Mouse (Mus musculus): ENCODE measurements around the gene Gipc3.

DNA sequence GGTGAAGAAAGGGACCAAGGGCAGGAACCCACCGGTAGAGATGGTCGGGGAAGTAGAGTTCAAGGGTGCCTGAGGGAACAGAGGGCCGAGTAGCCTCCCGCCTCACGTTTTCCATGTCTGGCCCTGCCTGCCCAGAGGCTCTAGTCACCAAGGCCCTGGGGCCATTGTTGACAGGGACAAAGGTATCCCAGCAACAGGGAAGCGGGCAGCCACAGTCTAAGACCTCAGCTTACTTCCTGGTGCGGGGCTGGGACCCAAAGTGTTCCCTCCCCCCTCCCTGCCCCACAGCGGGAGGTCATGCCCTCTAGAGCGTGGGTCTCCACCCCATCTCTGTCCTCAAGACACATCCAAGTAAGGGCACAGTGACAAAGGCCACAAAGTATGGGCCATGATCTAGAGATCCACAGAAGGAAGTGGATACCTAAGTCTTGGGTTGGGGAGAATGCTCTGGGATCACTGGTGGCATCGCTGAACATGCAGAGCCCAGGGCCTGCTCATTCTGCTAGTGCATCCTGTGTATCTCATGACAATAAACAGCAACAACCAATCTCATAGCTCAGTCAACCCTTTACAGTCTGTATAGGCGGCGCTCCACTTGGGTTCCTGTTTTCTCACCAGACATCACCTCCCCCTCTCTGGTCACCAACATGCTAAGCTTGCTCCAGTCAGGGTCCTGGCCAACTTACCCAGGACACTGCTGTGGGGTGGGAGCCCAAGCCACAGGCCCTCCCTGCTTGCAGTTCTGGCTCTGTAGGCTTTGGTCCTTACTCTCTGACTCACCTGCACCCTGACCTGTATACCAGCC, 22.8 kb upstream of the Gipc3 start, which contains the start of gene 4930404N11Rik:
- no peak for TF ChIP-seq POLR2A (IDR thresholded peaks at IDR 0.05; ENCODE audit: borderline replicate concordance, extremely low read depth, insufficient read depth, insufficient read length, poor library complexity, severe bottlenecking)
- no peak for TF ChIP-seq CTCF (IDR thresholded peaks at IDR 0.05; ENCODE audit: borderline replicate concordance, extremely low read depth, insufficient read depth, insufficient read length)
